Mouse (Mus musculus) gastrocnemius, postnatal 36 days (tissue): Measurements from ENCODE around the gene Rhoq. TPM values are rescaled to one million over a fixed set of nuclear protein-coding genes. Genes with fewer than 3 reads are reported as not detected.

Experiments
- DNase-seq, 2 experiments: peaks; one replicate each; pipeline ENCODE4 v3.0.0; 2022
- intact Hi-C: fragments of 180-260 bp; cut with DNase I; formaldehyde crosslinking; loops from one replicate; pipeline ENCODE4 v1.15.1; 2025
- total RNA-seq, 2 experiments: library from RNA; stranded (reverse); gene quantifications; 2 replicates each; pipeline ENCODE4 v1.2.3; 2021

Rhoq gene
- total RNA-seq, 2 experiments from 2014 or later: 197 to 202 TPM

- intact Hi-C loops: no loop called here
- no peak for DNase-seq
These were observed 23.7 kb downstream of the Rhoq start for GRCm38 (mm10) chr17:86986449-86987138.

- intact Hi-C loops: no loop called here
- DNase-seq: no peak
These were observed 25.3 kb downstream of the Rhoq start for GRCm38 (mm10) chr17:86988161-86988560.

GRCm38 (mm10) chr17:86988601-86989184 lies 25.8 kb downstream of the Rhoq start:
- intact Hi-C loops: no loop called here
- DNase-seq: no peak

GRCm38 (mm10) chr17:86991306-86991705 lies 28.4 kb downstream of the Rhoq start:
- intact Hi-C loops: no loop called here
- DNase-seq: no peak

GRCm38 (mm10) chr17:86997323-86997722 lies 34.4 kb downstream of the Rhoq start:
- no peak for DNase-seq
- intact Hi-C loops: loop anchor here (5.0 kb wide), 1 partner anchor 75 kb away; no protein-coding TSS in a partner anchor

GRCm38 (mm10) chr17:87008950-87009349 lies 46.1 kb downstream of the Rhoq start:
- DNase-seq: no peak

GRCm38 (mm10) chr17:87011301-87012019 lies 48.6 kb downstream of the Rhoq start:
- intact Hi-C loops: no loop called here
- no peak for DNase-seq

More at GRCm38 (mm10) chr17:87008950-87009349, 46.1 kb downstream of the Rhoq start:
- intact Hi-C loops: loop anchor here (5.0 kb wide), 1 partner anchor 47 kb away; the partner anchor contains the start of gene Rhoq

GRCm38 (mm10) chr17:87019692-87020091 lies 56.8 kb downstream of the Rhoq start:
- no peak for DNase-seq
- intact Hi-C loops: no loop called here

- no peak for DNase-seq
- intact Hi-C loops: no loop called here
These were observed 61.8 kb downstream of the Rhoq start for GRCm38 (mm10) chr17:87024491-87025242.

- peak; percentile 96 to 98 for DNase-seq
- intact Hi-C loops: no loop called here
These were observed 62.5 kb downstream of the Rhoq start, which contains the start of the genes Pigf and Cript for GRCm38 (mm10) chr17:87025269-87025949. Pigf (minus strand) TSS chr17:87025406. Cript (plus strand) TSS chr17:87025550.

GRCm38 (mm10) chr17:87036141-87037073 lies 73.5 kb downstream of the Rhoq start:
- intact Hi-C loops: loop anchor here (2.0 kb wide), 1 partner anchor 212 kb away; no protein-coding TSS in a partner anchor
- DNase-seq: no peak

GRCm38 (mm10) chr17:87038496-87038895 lies 75.6 kb downstream of the Rhoq start:
- DNase-seq: no peak
- intact Hi-C loops: no loop called here

- intact Hi-C loops: loop anchor here (5.0 to 10.0 kb wide), 3 partner anchors 79 to 557 kb away; partner anchors contain the start of gene Rhoq
- DNase-seq: no peak
These were observed 78.9 kb downstream of the Rhoq start for GRCm38 (mm10) chr17:87041739-87042138.

- intact Hi-C loops: loop anchor here (2.0 to 10.0 kb wide), 5 partner anchors 82 to 560 kb away; partner anchors contain the start of gene Rhoq
- peak; percentile 81 to 88 for DNase-seq
These were observed 81.5 kb downstream of the Rhoq start for GRCm38 (mm10) chr17:87044364-87044763.

GRCm38 (mm10) chr17:87044796-87045195 lies 81.9 kb downstream of the Rhoq start:
- intact Hi-C loops: loop anchor here (2.0 to 10.0 kb wide), 5 partner anchors 82 to 560 kb away; partner anchors contain the start of gene Rhoq
- no peak for DNase-seq
